Mouse (Mus musculus): ENCODE data around the gene Rgs14.

DNA sequence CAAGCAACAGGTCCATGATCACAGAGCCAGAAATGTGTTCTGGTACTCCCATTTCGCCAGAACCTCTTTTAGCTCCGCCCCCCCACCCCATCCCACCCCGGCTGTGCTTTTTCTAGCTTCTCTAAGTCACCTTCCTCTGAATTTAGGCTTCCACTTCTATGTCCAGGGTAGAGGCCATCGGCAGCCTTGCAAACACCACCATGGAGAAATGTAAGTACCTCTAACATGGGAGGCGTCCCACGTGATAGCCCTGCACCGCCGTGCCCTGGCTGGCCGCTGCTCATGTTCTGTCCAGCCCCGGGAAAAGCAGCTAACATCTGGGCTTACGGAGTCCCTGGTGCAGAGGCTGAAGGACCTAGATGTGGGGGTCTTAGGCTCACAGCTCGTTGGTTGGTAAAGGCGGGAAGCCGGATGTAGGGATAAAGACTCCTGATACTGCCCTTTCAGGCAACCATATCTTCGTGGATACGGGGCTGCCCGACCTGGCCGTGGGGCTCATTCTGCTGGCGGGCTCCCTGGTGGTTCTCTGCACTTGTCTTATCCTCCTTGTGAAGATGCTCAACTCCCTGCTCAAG, 39.1 kb downstream of the Rgs14 start:
- no peak for TF ChIP-seq POLR2A (IDR thresholded peaks at IDR 0.05; ENCODE audit: borderline replicate concordance, control insufficient read depth, low read depth, low read length)
- TF ChIP-seq CTCF (IDR thresholded peaks at IDR 0.05; ENCODE audit: control insufficient read depth, insufficient read depth, low read length), result no peak
